Mouse (Mus musculus): ENCODE measurements around the gene Tmem39b.

GRCm38 (mm10) chr4:129648656-129649055 lies 48.0 kb downstream of the Tmem39b start:
- TF ChIP-seq CTCF (IDR thresholded peaks at IDR 0.05; ENCODE audit: extremely low read depth, insufficient read depth, low read length), result no peak
- TF ChIP-seq POLR2A (IDR thresholded peaks at IDR 0.05; ENCODE audit: extremely low read depth, insufficient read depth, low read length), result no peak
